Mouse (Mus musculus): ENCODE measurements at regions not wholly inside any gene's neighbourhood (a gene's known extent, or its start where the extent isn't known, plus 50 kb on each side); places are given as distances from the start of the nearest gene placed in this dataset.
"Not testable (repeated sequence)": the region's sequence is repeated elsewhere in the genome, so short reads cannot be mapped to it uniquely, and the experiment has no call there.

GRCm38 (mm10) chrX:135112109-135112508, 65.3 kb downstream of the Gm15023 start:
- DNase-seq (ENCODE audit: low read depth, low spot score), result not testable (repeated sequence)

DNA sequence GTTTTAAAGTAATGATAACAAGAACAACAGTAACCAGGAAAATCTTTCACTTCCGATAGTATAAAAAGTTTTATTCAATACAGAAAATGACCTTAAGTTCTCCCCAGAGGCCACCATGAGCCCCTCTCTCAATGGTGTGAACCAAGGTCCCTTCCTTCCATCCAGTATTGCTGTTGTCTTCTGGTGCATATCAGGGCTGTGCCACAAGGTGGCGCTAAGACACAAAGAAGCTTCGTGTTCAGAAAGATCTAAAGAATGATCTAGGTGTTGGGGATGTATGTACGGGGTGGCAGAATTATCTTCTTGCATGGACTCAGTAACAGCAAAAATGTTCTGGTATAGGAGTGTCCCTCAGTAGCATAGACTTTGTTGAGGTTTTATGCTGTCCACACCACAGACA, 66.6 kb downstream of the Gm15023 start:
- DNase-seq (ENCODE audit: low read depth, low spot score), result peak; percentile 4

- DNase-seq (ENCODE audit: low read depth, low spot score), result peak; percentile 49
Observed at GRCm38 (mm10) chrX:135101594-135101993, 75.8 kb downstream of the Gm15023 start.

DNA sequence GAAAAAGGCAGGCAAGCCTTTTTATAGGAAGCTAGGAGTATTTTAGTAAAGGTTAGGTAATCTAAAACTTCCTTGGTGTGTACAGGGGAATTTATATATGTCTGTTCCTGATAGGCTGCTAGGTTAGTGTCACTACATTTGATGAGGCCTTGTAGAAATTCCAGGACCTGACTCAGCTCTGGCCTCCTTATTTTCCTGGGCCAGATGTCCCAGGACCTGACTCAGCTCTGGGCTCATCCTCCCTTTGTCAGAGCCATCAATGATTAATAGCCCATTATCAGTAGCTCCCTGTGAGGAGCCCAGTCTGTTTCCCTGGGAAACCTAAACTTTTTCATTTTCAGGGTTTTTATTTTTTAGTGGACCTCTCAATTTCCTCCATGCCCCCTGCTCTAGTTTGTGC, 79.3 kb downstream of the Gm15023 start:
- DNase-seq (ENCODE audit: low read depth, low spot score), result no peak

- DNase-seq (ENCODE audit: low read depth, low spot score), result no peak
Observed at GRCm38 (mm10) chrX:135096206-135096605, 81.2 kb downstream of the Gm15023 start.

GRCm38 (mm10) chrX:135091074-135091473, 82.1 kb upstream of the Zmat1 start:
- peak; percentile 3 for DNase-seq (ENCODE audit: low read depth, low spot score)

DNA sequence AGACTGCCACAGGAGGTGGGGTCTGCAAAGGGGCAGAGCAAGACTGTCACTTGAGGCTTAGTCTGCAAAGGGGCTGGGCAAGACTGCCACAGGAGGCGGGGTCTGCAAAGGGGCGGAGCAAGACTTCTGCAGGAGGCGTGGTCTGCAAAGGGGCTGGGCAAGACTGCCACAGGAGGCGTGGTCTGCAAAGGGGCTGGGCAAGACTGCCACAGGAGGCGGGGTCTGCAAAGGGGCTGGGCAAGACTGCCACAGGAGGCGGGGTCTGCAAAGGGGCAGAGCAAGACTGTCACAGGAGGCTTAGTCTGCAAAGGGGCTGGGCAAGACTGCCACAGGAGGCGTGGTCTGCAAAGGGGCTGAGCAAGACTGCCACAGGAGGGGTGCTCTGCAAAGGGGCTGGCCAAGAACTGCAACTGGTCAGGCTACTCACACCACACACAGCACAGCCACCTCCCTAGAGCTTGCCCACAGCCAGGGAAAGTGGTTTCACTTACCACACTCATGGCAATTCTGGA, 78.1 kb upstream of the Zmat1 start:
- DNase-seq (ENCODE audit: low read depth, low spot score), result not testable (repeated sequence)

- not testable (repeated sequence) for DNase-seq (ENCODE audit: low read depth, low spot score)
Observed at GRCm38 (mm10) chrX:135086564-135086963, 77.6 kb upstream of the Zmat1 start.

- not testable (repeated sequence) for DNase-seq (ENCODE audit: low read depth, low spot score)
Observed at GRCm38 (mm10) chrX:135085770-135086553, 77.0 kb upstream of the Zmat1 start.

DNA sequence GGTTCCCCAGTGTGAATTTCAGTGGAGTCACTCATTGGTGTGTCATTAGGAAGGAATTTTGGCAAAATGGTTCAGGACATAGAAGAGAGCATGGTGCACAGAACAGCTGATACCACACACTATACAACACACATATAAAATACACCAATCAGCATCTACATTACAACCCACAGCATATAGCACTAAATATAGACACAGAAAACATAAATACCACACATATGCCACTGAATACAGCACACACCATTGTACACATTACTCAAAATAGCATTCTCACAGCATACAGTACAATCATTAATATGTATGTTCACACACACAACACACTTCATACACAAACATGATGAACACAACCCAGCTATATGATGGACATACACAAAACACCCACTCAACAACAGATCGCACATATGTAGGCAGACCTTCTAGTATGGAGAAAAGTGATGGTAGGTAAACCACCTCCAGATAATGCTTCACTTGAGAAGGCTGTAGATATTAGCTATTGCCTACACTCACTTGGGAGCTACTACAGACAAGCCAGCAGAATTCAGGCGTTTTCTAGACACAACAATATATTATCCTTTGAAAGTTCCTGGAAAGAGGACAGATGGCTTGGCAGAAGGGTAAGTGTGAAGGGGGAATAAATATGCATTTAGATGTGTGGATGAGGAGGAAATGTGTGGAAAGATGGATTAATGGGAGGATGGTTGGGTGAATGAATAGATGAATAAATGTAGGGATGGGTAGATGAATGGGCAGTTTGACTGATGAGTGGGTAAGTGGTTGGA, 71.6 kb upstream of the Zmat1 start:
- DNase-seq (ENCODE audit: low read depth, low spot score), result peak; percentile 3

DNA sequence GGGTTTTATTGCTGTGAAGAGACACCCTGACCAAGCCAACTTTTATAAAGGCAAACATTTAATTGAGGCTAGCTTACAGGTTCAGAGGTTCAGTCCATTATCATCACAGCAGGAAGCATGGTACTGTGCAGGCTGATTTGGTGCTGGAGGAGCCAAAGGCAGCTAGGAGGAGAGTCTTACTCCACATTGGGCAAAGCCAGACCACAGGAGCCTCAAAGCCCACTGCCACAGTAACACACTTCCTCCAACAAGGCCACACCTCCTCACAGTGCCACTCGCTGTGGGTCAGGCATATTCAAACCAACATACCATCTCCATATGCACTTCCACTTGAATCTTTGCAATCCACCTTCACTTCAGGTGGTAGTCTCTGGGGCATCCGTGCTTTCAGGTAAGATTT, 70.4 kb upstream of the Zmat1 start:
- DNase-seq (ENCODE audit: low read depth, low spot score), result no peak

- DNase-seq (ENCODE audit: low read depth, low spot score), result no peak
Observed at GRCm38 (mm10) chrX:135075903-135076302, 66.9 kb upstream of the Zmat1 start.

- no peak for DNase-seq (ENCODE audit: low read depth, low spot score)
Observed at GRCm38 (mm10) chrX:135069448-135069847, 60.4 kb upstream of the Zmat1 start.

- no peak for DNase-seq (ENCODE audit: low read depth, low spot score)
Observed at GRCm38 (mm10) chrX:135060184-135060583, 51.2 kb upstream of the Zmat1 start.

- no peak for DNase-seq (ENCODE audit: low read depth, low spot score)
Observed at GRCm38 (mm10) chrX:135058949-135059348, 49.9 kb upstream of the Zmat1 start.

Data from telencephalon, adult 2 months (tissue).